Mouse (Mus musculus) midbrain, embryonic 10.5 days (tissue): Measurements from ENCODE around the gene Kif13a. TPM values are rescaled to one million over a fixed set of nuclear protein-coding genes. Genes with fewer than 3 reads are reported as not detected.

Experiments used
- polyA plus RNA-seq: library from polyadenylated mRNA; unstranded; fragments of >200 nt; fragmentation: Nextera tagmentation; extraction: Ambion mirVana; gene quantifications from 2 replicates; pipeline ENCODE4 v1.2.1, GENCODE M21; 2016

The Kif13a gene
- polyA plus RNA-seq, 1 experiment from 2014 or later = 9.1 TPM

Other genes starting within 250 kb of the Kif13a start
- gene Nup153, start 201.9 kb downstream of the Kif13a start, polyA plus RNA-seq = 28.6 and 31.1 TPM in 2 replicates
- 4.1 and 4.8 TPM in 2 replicates for gene Nhlrc1, start 85.0 kb upstream of the Kif13a start, polyA plus RNA-seq
- gene Kdm1b, start 113.6 kb upstream of the Kif13a start, polyA plus RNA-seq = 15.4 and 20.1 TPM in 2 replicates
- 30.8 and 33.7 TPM in 2 replicates for gene Tpmt, start 114.9 kb upstream of the Kif13a start, polyA plus RNA-seq
- gene Dek, start 176.3 kb upstream of the Kif13a start, polyA plus RNA-seq = 346 and 382 TPM in 2 replicates
- gene Rnf144b, start 192.8 kb upstream of the Kif13a start, polyA plus RNA-seq = 0.59 and 0.75 TPM in 2 replicates